Mouse (Mus musculus) kidney, adult 2 months (tissue): ENCODE measurements around the gene Stau1.

Experiments used
- CTCF ChIP-seq: fragments of 200-500 bp; conservative IDR thresholded peaks from 2 replicates; pipeline ENCODE4 v1.5.1; 2011; ENCODE audit warnings: low read depth, mild to moderate bottlenecking, control low read depth, low read length, moderate library complexity, mixed read lengths; ENCODE audit not compliant: insufficient read depth, insufficient read length
- POLR2A ChIP-seq: fragments of 200-500 bp; IDR thresholded peaks from one replicate; pipeline ENCODE4 v1.6.1; 2011; ENCODE audit warnings: low read depth, low read length, control low read depth

- no peak for TF ChIP-seq CTCF
- TF ChIP-seq POLR2A = no peak
Observed at GRCm38 (mm10) chr2:166995021-166995795, 891 bp downstream of the Stau1 start.
